Mouse (Mus musculus): ENCODE data around the gene Clcnkb. TPM values are rescaled to one million over a fixed set of nuclear protein-coding genes. Genes with fewer than 3 reads are reported as not detected.

Clcnkb gene
- total and polyA plus RNA-seq, 3 experiments: 0.08 to 0.51 (median 0.24) TPM

GRCm38 (mm10) chr4:141429381-141429780 is 13.6 kb upstream of the Clcnkb start:
- no peaks in the 10 kb centered on the region for H3K9me3 ChIP-seq (replicated peaks; ENCODE audit: low read length)
- no peak overlapping the region for H3K4me3 ChIP-seq (replicated peaks in 1 of 3; ENCODE audit: low read depth in 2 of 3, low read length in 2 of 3, poor library complexity in 1 of 3)
- no peak for TF ChIP-seq IRF4 (IDR thresholded peaks at IDR 0.05; ENCODE audit: low read depth, low read length)
- no peak for TF ChIP-seq JUND (conservative IDR thresholded peaks at IDR 0.05; ENCODE audit: low read depth, low read length)
- dilution Hi-C loops (cut with MboI; ENCODE audit: extremely low pct_ligation_motif_present, extremely low pct_unique_long_range_greater_than_20kb, low sequenced_read_pairs) (no loop called here), in situ Hi-C loops (cut with MboI; ENCODE audit: low pct_ligation_motif_present, low pct_unique_long_range_greater_than_20kb, low sequenced_read_pairs) (no loop called here)
- no peak for DNase-seq (ENCODE audit: extremely low read depth)
- H3K79me2 ChIP-seq (replicated peaks; ENCODE audit: control insufficient read depth, extremely low read depth, insufficient read depth, poor library complexity, severe bottlenecking): no peaks in the 10 kb centered on the region
- peaks cover 6 to 25% of the 10 kb centered on the region in 2 experiments; a peak in 3 of 4 replicates for H3K4me1 ChIP-seq (ENCODE audit: control insufficient read depth in 1 of 2, insufficient read depth in 2 of 2)
- H3K9ac ChIP-seq (ENCODE audit: insufficient read depth, low read depth): no peak overlapping the region
- no peaks in the 10 kb centered on the region for H3K36me3 ChIP-seq (replicated peaks in 1 of 2; ENCODE audit: control insufficient read depth in 1 of 2, insufficient read depth in 1 of 2, low read length in 1 of 2)
- no peak overlapping the region for H3K27ac ChIP-seq (ENCODE audit: insufficient read depth, low read depth)
- peaks cover 1% of the 10 kb centered on the region for H3K27me3 ChIP-seq (replicated peaks)
- no peak overlapping the region for H3K4me2 ChIP-seq (ENCODE audit: insufficient read depth, low read depth, poor library complexity, severe bottlenecking)

GRCm38 (mm10) chr4:141427921-141428320 is 12.1 kb upstream of the Clcnkb start:
- no peak for DNase-seq (ENCODE audit: extremely low read depth)
- no peak overlapping the region for H3K9ac ChIP-seq (ENCODE audit: insufficient read depth, low read depth)
- no peak overlapping the region for H3K4me3 ChIP-seq (replicated peaks in 1 of 3; ENCODE audit: low read depth in 2 of 3, low read length in 2 of 3, poor library complexity in 1 of 3)
- no peak overlapping the region for H3K4me2 ChIP-seq (ENCODE audit: insufficient read depth, low read depth, poor library complexity, severe bottlenecking)
- H3K79me2 ChIP-seq (replicated peaks; ENCODE audit: control insufficient read depth, extremely low read depth, insufficient read depth, poor library complexity, severe bottlenecking): no peaks in the 10 kb centered on the region
- H3K27ac ChIP-seq (ENCODE audit: insufficient read depth, low read depth): no peak overlapping the region
- H3K36me3 ChIP-seq (replicated peaks in 1 of 2; ENCODE audit: control insufficient read depth in 1 of 2, insufficient read depth in 1 of 2, low read length in 1 of 2): no peaks in the 10 kb centered on the region
- no peaks in the 10 kb centered on the region for H3K9me3 ChIP-seq (replicated peaks; ENCODE audit: low read length)
- H3K4me1 ChIP-seq (ENCODE audit: control insufficient read depth in 1 of 2, insufficient read depth in 2 of 2): peaks cover 12 to 36% of the 10 kb centered on the region in 2 experiments
- dilution Hi-C loops (cut with MboI; ENCODE audit: extremely low pct_ligation_motif_present, extremely low pct_unique_long_range_greater_than_20kb, low sequenced_read_pairs) (no loop called here), in situ Hi-C loops (cut with MboI; ENCODE audit: low pct_ligation_motif_present, low pct_unique_long_range_greater_than_20kb, low sequenced_read_pairs) (no loop called here)
- TF ChIP-seq ELF1 (IDR thresholded peaks at IDR 0.05; ENCODE audit: low read depth, low read length): no peak
- no peak for TF ChIP-seq CHD2 (IDR thresholded peaks at IDR 0.05; ENCODE audit: low read length)
- TF ChIP-seq MEF2A (IDR thresholded peaks at IDR 0.05; ENCODE audit: borderline replicate concordance, low read depth, low read length): no peak
- TF ChIP-seq JUN (IDR thresholded peaks at IDR 0.05; ENCODE audit: insufficient read depth, low read depth, low read length): no peak
- H3K27me3 ChIP-seq (replicated peaks): peaks cover 1% of the 10 kb centered on the region

- no peaks in the 10 kb centered on the region for H3K36me3 ChIP-seq (replicated peaks in 1 of 2; ENCODE audit: control insufficient read depth in 1 of 2, insufficient read depth in 1 of 2, low read length in 1 of 2)
- in situ Hi-C loops (cut with MboI; ENCODE audit: low pct_ligation_motif_present, low pct_unique_long_range_greater_than_20kb, low sequenced_read_pairs) (no loop called here), dilution Hi-C loops (cut with MboI; ENCODE audit: extremely low pct_ligation_motif_present, extremely low pct_unique_long_range_greater_than_20kb, low sequenced_read_pairs) (no loop called here)
- no peaks in the 10 kb centered on the region for H3K9me3 ChIP-seq (replicated peaks; ENCODE audit: low read length)
- H3K4me1 ChIP-seq (ENCODE audit: control insufficient read depth in 1 of 2, insufficient read depth in 2 of 2): peaks cover 12 to 36% of the 10 kb centered on the region in 2 experiments
- H3K9ac ChIP-seq (ENCODE audit: insufficient read depth, low read depth): peak overlapping the region; percentile 41
- peak overlapping the region; percentile 82; the same call in 1 of the 2 replicates for H3K4me2 ChIP-seq (ENCODE audit: insufficient read depth, low read depth, poor library complexity, severe bottlenecking)
- TF ChIP-seq NELFE (IDR thresholded peaks at IDR 0.05; ENCODE audit: low read depth, low read length) (no peak), MAX (IDR thresholded peaks at IDR 0.05; ENCODE audit: low read length) (no peak), CHD1 (IDR thresholded peaks at IDR 0.05; ENCODE audit: low read depth, low read length) (no peak), POLR2AphosphoS2 (IDR thresholded peaks at IDR 0.05; ENCODE audit: low read depth, low read length) (no peak), TCF12 (IDR thresholded peaks at IDR 0.05; ENCODE audit: low read depth, low read length) (no peak), PAX5 (IDR thresholded peaks at IDR 0.05; ENCODE audit: low read length) (no peak), UBTF (IDR thresholded peaks at IDR 0.05; ENCODE audit: low read depth, low read length) (no peak), USF1 (IDR thresholded peaks at IDR 0.05; ENCODE audit: low read depth, low read length) (no peak), NRF1 (IDR thresholded peaks at IDR 0.05; ENCODE audit: low read depth, low read length) (no peak), CTCF (conservative IDR thresholded peaks at IDR 0.05 in 1 of 2, IDR thresholded peaks at IDR 0.05 in 1 of 2; ENCODE audit: low read depth in 2 of 2, low read length in 2 of 2) (no peak), POLR2A (IDR thresholded peaks at IDR 0.05; ENCODE audit: low read depth, low read length) (no peak), SIN3A (IDR thresholded peaks at IDR 0.05; ENCODE audit: low read length) (no peak), IRF4 (IDR thresholded peaks at IDR 0.05; ENCODE audit: low read depth, low read length) (no peak), JUND (conservative IDR thresholded peaks at IDR 0.05; ENCODE audit: low read depth, low read length) (no peak), RAD21 (IDR thresholded peaks at IDR 0.05; ENCODE audit: low read depth, low read length) (no peak), TBP (conservative IDR thresholded peaks at IDR 0.05; ENCODE audit: low read depth, low read length) (no peak), SMC3 (IDR thresholded peaks at IDR 0.05; ENCODE audit: low read depth, low read length) (no peak)
- peaks cover 1% of the 10 kb centered on the region for H3K27me3 ChIP-seq (replicated peaks)
- DNase-seq (ENCODE audit: extremely low read depth): no peak
- peak overlapping the region in 1 of 3 experiments; percentile 48 for H3K4me3 ChIP-seq (replicated peaks in 1 of 3; ENCODE audit: low read depth in 2 of 3, low read length in 2 of 3, poor library complexity in 1 of 3)
- no peaks in the 10 kb centered on the region for H3K79me2 ChIP-seq (replicated peaks; ENCODE audit: control insufficient read depth, extremely low read depth, insufficient read depth, poor library complexity, severe bottlenecking)
- H3K27ac ChIP-seq (ENCODE audit: insufficient read depth, low read depth): no peak overlapping the region
Measured at GRCm38 (mm10) chr4:141426796-141427745, 11.3 kb upstream of the Clcnkb start.

All from CH12.LX (cell line).